Mouse (Mus musculus): ENCODE results near the gene Sept9. TPM values are rescaled to one million over a fixed set of nuclear protein-coding genes. Genes with fewer than 3 reads are reported as not detected.

Sept9 gene
- polyA plus RNA-seq, 1 experiment, result 34.6 TPM

DNA sequence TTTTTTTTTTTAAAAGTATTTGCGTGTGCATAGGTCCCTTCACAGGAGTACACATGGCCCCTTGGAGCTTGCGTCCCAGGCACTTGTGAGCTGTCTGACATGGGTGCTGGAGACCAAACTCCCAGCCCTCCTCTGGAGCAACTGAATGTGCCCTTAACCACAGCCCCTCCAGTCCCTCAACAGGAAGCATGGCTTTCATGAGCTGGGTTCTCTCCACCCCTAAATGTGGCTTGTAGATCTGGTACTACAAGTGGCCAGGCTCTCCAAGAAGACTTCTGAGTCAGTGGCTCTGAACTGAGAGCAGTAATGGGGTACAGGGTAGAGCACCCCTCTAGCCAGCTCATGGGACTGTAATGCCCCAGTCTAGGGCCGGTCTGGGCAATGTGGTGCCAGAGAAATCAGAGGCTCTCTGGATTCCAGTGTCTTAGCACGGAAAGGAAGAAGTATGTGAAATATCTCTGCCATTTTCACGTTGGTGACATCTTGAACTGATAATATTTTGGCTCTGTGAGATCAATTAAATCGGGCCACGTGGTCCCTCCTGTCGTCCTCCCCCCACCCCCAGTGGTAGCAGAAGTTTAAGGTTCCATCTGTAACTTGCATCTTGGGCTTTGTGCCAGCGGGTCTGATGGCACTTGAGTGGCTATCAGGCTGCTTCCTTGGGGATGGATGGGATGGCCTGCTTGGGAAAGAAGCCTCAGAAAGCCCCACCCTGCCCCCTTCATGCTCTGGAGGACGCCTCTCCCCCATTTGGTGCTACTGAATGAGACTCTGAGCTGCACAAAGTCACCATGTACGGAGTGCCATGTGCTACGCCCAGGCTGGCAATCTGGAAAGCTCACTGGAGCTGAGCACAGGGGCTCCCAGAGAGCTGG is 130.9 kb downstream of the Sept9 start:
- Histone ChIP-seq H3K4me3 (ENCODE audit: insufficient read depth, low read length) (no peak overlapping the region), H3K4me1 (ENCODE audit: control insufficient read depth, insufficient read depth, low read length) (peaks cover 16% of the 10 kb centered on the region), H3K27ac (ENCODE audit: insufficient read depth, low read length) (no peak overlapping the region)
- TF ChIP-seq CTCF (IDR thresholded peaks at IDR 0.05; ENCODE audit: extremely low read depth, insufficient read depth, low read length), result no peak
- no peak for TF ChIP-seq POLR2A (IDR thresholded peaks at IDR 0.05; ENCODE audit: extremely low read depth, insufficient read depth, low read length)

DNA sequence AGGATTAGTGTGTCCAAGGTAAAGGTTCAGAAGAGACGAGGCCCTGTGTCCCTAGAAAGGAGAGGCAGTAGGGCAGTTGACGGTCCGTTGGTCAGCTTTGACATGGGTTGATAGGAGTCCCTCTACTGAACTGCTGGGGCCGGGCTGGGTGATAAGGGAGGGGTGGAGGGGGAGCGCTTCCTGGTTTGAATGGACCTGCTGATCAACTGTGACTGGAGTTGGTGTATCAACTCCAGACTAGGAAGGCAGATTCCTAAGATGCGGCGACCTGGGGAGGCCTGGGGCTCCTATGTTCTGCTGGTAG is 131.4 kb downstream of the Sept9 start:
- no peak overlapping the region for H3K4me3 ChIP-seq (ENCODE audit: insufficient read depth, low read length)
- no peak overlapping the region for H3K27ac ChIP-seq (ENCODE audit: insufficient read depth, low read length)
- TF ChIP-seq CTCF (IDR thresholded peaks at IDR 0.05; ENCODE audit: extremely low read depth, insufficient read depth, low read length) (no peak), POLR2A (IDR thresholded peaks at IDR 0.05; ENCODE audit: extremely low read depth, insufficient read depth, low read length) (no peak)
- peaks cover 16% of the 10 kb centered on the region for H3K4me1 ChIP-seq (ENCODE audit: control insufficient read depth, insufficient read depth, low read length)

DNA sequence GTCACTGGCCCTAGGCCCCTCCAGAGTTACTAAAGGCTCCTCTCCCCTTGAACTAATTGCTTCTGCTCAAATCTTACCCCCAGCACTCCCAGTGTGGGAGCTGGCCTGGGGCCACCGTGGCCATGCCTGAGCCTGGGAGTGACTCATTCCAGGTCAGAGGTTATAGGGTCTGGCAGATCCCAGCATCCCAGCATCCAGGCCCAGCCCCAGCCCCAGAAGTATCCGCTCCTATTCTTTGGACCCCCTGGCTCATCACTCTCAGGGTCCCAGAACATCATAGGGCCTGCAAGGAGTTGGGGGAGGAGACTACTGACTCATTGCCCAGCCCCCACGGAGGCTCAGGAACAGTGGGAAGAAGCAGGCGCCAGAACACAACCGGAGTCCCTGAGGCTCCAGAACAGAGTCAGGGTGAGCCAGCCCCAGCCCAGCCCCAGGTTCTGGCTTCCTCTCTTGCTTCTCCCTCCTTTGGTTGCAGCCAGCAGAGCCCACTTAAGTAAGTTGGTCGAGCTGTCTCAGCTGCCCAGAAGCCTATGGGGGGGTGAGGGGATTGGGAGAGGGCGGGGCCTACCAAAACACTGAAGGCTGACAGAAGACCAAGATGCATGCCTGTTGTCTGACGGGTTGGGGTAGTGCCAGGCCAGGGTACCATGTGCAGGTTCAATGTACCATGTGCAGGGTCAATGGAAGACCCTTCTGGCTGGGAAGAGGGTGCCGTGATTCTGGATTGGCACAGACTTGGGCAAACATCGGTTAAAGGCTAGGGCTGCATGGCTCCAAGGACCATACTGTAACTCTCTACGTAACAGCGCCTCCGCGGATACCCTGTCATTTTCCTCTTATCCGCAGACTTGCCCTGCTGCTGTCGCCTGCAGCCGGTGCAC is 132.1 kb downstream of the Sept9 start:
- TF ChIP-seq POLR2A (IDR thresholded peaks at IDR 0.05; ENCODE audit: extremely low read depth, insufficient read depth, low read length), result no peak
- no peak for TF ChIP-seq CTCF (IDR thresholded peaks at IDR 0.05; ENCODE audit: extremely low read depth, insufficient read depth, low read length)
- Histone ChIP-seq H3K4me1 (ENCODE audit: control insufficient read depth, insufficient read depth, low read length) (peaks cover 16% of the 10 kb centered on the region), H3K27ac (ENCODE audit: insufficient read depth, low read length) (0 out of 2 replicates have a peak overlapping the region, but pooled peaks have one; percentile 9), H3K4me3 (ENCODE audit: insufficient read depth, low read length) (peak overlapping the region; percentile 45)

DNA sequence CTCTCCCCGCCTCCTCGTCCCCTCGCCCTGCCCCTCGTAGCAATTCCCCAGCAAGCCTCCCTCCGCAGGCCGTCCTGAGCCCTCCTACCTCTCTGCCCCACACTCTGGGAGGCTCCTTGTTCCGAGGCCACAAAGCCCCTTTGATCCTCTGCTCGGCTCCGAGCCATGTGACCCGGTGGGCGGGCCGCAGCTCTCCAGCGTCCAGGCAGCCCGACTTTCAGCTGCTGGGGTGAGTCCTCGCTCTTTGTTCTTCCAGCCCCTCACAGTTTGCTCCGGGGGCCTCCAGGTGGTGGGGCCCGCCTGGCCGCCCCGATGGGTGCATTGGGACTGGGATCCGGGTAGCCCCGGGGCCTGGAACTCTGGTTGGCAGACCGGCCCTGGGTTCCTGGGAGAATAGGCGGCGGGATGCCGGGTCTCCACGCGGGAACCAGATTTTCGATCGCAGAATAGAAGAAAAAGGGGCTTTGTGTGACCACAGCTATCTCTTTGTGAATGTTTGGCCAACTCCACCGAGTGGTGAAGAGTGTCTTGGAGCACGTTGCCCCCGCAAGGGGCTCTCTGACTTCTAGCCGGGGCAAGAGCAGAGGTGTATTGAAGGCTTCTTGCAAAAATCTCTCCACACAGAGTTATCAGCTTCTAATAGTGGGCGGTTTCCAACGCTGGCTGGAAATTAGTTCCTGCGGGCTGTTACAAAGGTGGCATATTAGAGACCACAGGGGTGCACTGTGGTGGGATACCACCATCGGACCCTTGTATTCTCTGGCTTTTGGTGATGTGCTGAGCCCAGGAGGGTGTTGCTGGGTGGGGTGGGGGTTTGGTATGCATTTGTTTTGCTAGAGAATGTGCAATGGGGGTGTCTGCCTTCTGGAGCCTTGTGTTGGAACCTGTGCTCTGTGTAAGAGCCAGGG is 133.0 kb downstream of the Sept9 start:
- TF ChIP-seq POLR2A (IDR thresholded peaks at IDR 0.05; ENCODE audit: extremely low read depth, insufficient read depth, low read length) (no peak), CTCF (IDR thresholded peaks at IDR 0.05; ENCODE audit: extremely low read depth, insufficient read depth, low read length) (no peak)
- Histone ChIP-seq H3K4me1 (ENCODE audit: control insufficient read depth, insufficient read depth, low read length) (peaks cover 8% of the 10 kb centered on the region), H3K4me3 (ENCODE audit: insufficient read depth, low read length) (peak overlapping the region; percentile 45), H3K27ac (ENCODE audit: insufficient read depth, low read length) (0 out of 2 replicates have a peak overlapping the region, but pooled peaks have one; percentile 9)

DNA sequence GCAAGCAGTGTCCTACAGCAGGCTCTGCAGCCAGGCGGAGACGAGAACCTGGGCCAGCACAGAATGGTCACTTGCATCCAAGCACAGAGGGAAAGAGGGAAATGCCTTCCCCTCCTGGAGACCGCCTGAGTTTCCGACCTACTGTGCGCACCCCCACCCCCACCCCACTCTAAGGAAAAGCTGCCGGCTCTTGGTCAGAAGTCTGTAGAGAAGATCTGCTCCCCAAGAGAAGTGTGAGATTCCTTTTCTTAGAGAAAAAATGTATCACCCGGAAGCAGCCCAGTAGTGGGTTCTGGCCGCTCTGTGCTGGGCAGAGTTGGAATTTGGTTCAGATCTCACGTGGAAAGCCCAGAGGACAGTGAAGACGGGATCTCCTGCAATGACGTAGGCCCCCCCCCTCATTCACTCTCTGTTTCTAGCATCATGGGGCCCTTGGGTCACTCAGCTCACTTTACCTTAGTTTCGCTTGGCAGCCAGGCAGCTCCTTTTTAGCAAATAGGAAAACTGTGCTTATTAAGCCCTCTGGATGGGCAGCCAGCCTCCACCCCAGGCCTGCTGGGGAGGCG is 133.8 kb downstream of the Sept9 start:
- peaks cover 6% of the 10 kb centered on the region for H3K4me1 ChIP-seq (ENCODE audit: control insufficient read depth, insufficient read depth, low read length)
- no peak overlapping the region for H3K27ac ChIP-seq (ENCODE audit: insufficient read depth, low read length)
- H3K4me3 ChIP-seq (ENCODE audit: insufficient read depth, low read length), result peak overlapping the region; percentile 45
- no peak for TF ChIP-seq CTCF (IDR thresholded peaks at IDR 0.05; ENCODE audit: extremely low read depth, insufficient read depth, low read length)
- TF ChIP-seq POLR2A (IDR thresholded peaks at IDR 0.05; ENCODE audit: extremely low read depth, insufficient read depth, low read length), result no peak

DNA sequence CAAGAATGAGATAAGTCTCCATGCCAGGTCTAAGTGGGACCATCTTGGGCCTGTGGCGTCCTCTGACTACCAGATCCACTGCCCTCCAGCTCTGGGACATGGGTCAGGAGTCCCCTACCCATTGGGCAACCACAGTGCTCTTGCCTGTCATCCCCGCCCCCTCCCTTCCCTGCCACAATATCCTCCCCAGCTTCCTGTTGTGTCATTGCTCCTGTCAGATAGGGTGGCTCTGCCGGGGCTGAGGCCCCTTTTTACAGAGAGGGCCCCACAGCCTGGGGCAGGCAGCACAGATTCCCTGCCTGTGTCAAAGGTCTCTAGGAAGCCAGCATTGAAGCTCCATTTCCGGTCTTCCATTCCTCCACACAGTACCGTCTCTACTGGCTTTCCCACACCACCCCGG is 134.6 kb downstream of the Sept9 start:
- peaks cover 8% of the 10 kb centered on the region for H3K4me1 ChIP-seq (ENCODE audit: control insufficient read depth, insufficient read depth, low read length)
- H3K27ac ChIP-seq (ENCODE audit: insufficient read depth, low read length), result no peak overlapping the region
- TF ChIP-seq POLR2A (IDR thresholded peaks at IDR 0.05; ENCODE audit: extremely low read depth, insufficient read depth, low read length) (no peak), CTCF (IDR thresholded peaks at IDR 0.05; ENCODE audit: extremely low read depth, insufficient read depth, low read length) (no peak)
- H3K4me3 ChIP-seq (ENCODE audit: insufficient read depth, low read length), result no peak overlapping the region

DNA sequence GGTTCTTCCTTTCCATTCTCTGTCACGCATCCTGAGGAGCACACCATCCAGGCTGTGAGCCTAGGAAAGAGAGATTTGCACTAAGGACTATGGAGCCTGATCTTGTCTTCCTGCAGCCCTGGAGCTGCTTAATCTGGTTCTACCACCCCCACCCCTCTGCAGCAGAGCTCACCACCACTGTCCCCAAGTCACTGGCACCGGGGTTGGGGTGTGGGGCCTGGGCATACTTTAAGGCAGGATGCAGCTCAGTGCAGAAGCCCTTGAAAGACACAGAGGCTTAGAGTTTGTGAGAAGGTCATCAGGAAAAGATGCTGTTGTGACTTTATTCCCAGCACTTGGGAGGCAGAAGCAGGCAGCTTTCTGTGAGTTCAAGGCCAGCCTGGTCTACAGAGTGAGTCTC is 135.7 kb downstream of the Sept9 start:
- no peak overlapping the region for H3K27ac ChIP-seq (ENCODE audit: insufficient read depth, low read length)
- no peak overlapping the region for H3K4me3 ChIP-seq (ENCODE audit: insufficient read depth, low read length)
- TF ChIP-seq CTCF (IDR thresholded peaks at IDR 0.05; ENCODE audit: extremely low read depth, insufficient read depth, low read length) (no peak), POLR2A (IDR thresholded peaks at IDR 0.05; ENCODE audit: extremely low read depth, insufficient read depth, low read length) (no peak)
- H3K4me1 ChIP-seq (ENCODE audit: control insufficient read depth, insufficient read depth, low read length), result peaks cover 8% of the 10 kb centered on the region

DNA sequence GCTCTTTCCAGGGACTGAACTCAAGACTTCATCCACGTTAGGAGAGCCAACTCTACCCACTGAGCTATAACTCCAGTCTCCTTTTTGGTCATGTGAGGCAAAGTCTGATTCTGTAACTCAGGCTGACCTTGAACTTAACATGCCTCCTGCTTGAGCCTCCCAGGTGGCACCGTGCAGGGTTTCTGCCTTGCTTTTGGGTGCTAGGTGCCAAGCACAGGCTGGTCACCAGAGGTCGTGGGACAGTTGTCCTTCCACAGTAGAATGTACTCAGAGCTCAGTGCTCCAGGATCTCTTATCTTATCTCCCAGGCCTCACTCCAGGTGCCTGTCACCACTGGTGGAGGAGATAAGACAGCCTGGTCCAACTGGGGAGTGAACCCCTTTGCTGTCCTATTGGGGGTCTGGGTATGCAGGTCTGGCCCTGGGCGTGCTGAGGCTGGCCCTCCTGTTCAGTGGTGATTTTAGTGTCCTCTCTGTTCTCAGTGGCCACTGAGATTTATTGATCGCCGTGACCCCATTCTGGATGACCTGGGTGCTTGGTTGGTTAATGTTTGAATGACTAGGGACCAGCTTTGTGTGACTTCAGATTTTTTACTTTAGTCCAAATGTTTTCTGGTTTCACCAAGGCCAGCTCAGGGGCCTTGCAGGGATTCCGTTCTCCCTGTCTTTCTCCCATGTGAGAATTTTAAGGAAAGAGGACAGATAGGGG is 136.8 kb downstream of the Sept9 start:
- no peak overlapping the region for H3K27ac ChIP-seq (ENCODE audit: insufficient read depth, low read length)
- H3K4me3 ChIP-seq (ENCODE audit: insufficient read depth, low read length), result no peak overlapping the region
- TF ChIP-seq POLR2A (IDR thresholded peaks at IDR 0.05; ENCODE audit: extremely low read depth, insufficient read depth, low read length), result no peak
- TF ChIP-seq CTCF (IDR thresholded peaks at IDR 0.05; ENCODE audit: extremely low read depth, insufficient read depth, low read length), result no peak
- peaks cover 6% of the 10 kb centered on the region for H3K4me1 ChIP-seq (ENCODE audit: control insufficient read depth, insufficient read depth, low read length)

All from cortical plate, adult 2 months (tissue).